Mouse (Mus musculus): ENCODE measurements at regions not wholly inside any gene's neighbourhood (a gene's known extent, or its start where the extent isn't known, plus 50 kb on each side); places are given as distances from the start of the nearest gene placed in this dataset.

DNA sequence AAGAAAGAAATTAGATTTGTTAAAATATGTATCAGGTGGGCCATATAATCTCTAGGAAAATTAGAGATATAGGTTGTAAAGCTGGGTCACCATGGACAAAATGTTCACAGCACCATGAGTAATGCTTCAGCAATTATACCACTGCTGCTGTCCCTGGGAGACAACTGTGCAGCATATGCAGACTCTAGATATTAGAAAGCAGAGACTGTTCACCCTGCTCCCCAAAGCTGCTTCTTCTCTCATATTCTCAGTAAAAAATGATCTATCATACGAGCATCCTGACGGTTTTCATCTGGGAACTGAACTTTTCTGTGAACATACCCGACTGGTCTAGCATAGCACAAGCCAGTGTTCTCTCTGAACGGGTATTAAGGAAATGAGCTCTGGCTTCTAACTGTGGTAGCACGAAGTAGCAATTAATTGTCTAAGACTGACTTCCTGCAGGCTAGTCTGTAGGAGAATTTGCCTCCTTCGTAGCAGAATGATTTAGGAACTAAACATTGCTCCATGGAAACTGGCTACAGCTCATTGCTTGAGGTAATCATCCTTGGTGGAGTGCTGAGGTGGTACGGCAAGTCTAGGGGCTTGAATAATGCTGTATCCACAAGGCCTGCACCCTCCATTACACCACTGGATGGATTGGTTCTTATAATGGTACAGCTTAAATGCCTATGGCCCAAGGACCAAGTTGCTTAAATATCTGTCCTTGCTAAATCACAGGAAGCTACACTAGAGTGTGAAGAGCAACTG, 305.9 kb downstream of the Otol1 start:
- WGBS, result 53% methylated on average over 7 of the region's 7 CpGs

DNA sequence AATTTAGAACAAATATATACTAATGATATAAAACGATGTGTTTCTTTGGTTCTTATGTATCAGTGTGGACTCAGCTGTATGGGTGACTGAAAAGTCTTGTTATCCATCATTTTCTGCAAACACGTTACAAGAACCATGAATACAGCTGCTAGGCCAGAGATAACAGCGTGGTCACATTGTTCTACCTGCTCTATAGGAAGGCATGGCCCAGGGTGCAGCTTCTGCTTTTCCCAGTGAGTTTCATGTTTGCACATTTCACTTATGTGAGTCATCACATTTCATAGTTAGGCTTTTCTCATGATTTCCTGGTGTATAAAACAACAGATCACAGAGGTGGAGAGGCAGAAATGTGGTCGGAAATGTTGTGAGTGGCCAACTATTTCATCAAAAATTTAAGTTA, 306.8 kb downstream of the Otol1 start:
- WGBS, result 85% methylated on average over 4 of the region's 4 CpGs
- Histone ChIP-seq H3K4me2 (no peak overlapping the region), H3K4me3 (no peak overlapping the region), H3K4me1 (replicated peaks) (no peaks in the 10 kb centered on the region), H3K9me3 (no peaks in the 10 kb centered on the region), H3K27ac (replicated peaks) (no peak overlapping the region), H3K9ac (no peak overlapping the region), H3K27me3 (no peaks in the 10 kb centered on the region), H3K36me3 (no peaks in the 10 kb centered on the region)
- ATAC-seq (ENCODE audit: low read depth), result no peak

More for the DNA sequence above, 305.9 kb downstream of the Otol1 start:
- no peaks in the 10 kb centered on the region for H3K9me3 ChIP-seq
- no peak overlapping the region for H3K4me3 ChIP-seq
- no peaks in the 10 kb centered on the region for H3K36me3 ChIP-seq
- no peak overlapping the region for H3K9ac ChIP-seq
- ATAC-seq (ENCODE audit: low read depth), result peak; percentile 63; the same call in 1 of the 2 replicates
- no peak overlapping the region for H3K4me2 ChIP-seq
- H3K4me1 ChIP-seq (replicated peaks), result no peaks in the 10 kb centered on the region
- no peak overlapping the region for H3K27ac ChIP-seq (replicated peaks)
- no peaks in the 10 kb centered on the region for H3K27me3 ChIP-seq

DNA sequence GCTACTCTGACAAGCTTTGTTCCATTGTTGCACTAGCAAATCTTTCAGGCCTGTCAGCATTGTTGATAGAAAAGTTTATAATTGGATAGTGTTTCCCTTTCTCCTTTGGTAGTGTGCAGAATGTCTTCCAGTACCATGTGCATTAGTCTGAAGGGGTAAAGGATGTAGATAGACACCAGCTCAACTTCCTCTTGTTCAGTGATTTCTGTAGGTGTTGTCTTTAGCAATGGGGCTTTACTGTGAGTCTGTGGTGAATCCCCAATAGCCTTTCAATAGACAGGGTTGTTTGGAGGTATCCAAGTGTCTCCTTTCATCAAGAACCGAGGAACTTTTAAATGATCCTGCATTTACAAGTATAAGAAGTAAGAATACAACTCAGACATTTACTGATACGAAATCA, 311.0 kb downstream of the Otol1 start:
- no peak overlapping the region for H3K4me3 ChIP-seq
- no peak overlapping the region for H3K4me2 ChIP-seq
- no peaks in the 10 kb centered on the region for H3K27me3 ChIP-seq
- H3K9me3 ChIP-seq, result no peaks in the 10 kb centered on the region
- no peaks in the 10 kb centered on the region for H3K4me1 ChIP-seq (replicated peaks)
- ATAC-seq (ENCODE audit: low read depth), result no peak
- 88% methylated on average over 2 of the region's 2 CpGs for WGBS
- no peak overlapping the region for H3K9ac ChIP-seq
- H3K27ac ChIP-seq (replicated peaks), result no peak overlapping the region
- no peaks in the 10 kb centered on the region for H3K36me3 ChIP-seq

DNA sequence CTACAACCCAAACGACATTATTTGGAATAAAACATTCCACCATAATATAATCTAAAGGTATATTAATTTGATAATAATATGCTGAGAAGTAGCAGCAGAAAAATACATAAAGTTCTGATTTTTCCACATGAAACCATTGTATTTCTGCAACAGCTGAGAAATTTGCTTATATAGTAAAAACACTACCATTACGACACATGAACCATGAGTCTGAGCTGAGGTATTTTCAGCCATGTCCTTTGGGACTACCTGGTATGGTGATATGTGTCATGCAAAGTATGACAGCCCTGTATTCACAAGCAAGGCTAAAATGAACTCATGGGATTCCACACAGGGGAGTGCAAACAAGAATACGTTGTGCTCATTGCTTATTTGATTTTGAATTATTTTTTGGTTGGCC, 311.7 kb downstream of the Otol1 start:
- Histone ChIP-seq H3K9me3 (no peaks in the 10 kb centered on the region), H3K4me3 (no peak overlapping the region), H3K27me3 (no peaks in the 10 kb centered on the region), H3K36me3 (no peaks in the 10 kb centered on the region), H3K9ac (no peak overlapping the region), H3K27ac (replicated peaks) (no peak overlapping the region), H3K4me2 (no peak overlapping the region), H3K4me1 (replicated peaks) (no peaks in the 10 kb centered on the region)
- 82% methylated on average over 3 of the region's 3 CpGs for WGBS
- no peak for ATAC-seq (ENCODE audit: low read depth)

DNA sequence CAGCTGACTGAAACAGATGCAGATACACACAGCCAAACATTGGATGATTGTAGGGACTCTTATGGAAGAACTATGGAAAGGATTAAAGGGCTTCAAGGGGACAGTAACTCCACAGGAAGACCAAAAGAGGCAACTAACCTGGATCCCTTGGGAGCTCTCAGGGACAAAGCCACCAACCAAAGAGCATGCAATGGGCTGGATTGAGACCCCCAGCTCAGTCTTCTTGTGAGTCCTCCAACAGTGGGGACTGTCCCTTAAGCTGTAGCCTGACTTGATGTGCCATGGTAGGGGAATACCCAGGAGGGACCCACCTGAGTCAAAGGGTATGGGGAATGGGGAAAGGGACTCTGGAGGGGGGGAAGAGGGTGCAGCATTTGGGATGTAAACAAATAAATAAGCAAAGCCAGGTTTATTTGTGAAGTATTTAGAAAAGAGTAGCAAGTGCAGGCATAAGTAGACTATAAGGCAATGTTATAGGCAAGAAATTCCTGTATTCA, 313.8 kb downstream of the Otol1 start:
- Histone ChIP-seq H3K9me3 (no peaks in the 10 kb centered on the region), H3K4me2 (no peak overlapping the region), H3K4me1 (replicated peaks) (no peaks in the 10 kb centered on the region), H3K4me3 (no peak overlapping the region), H3K36me3 (no peaks in the 10 kb centered on the region), H3K27ac (replicated peaks) (no peak overlapping the region), H3K9ac (no peak overlapping the region), H3K27me3 (no peaks in the 10 kb centered on the region)
- ATAC-seq (ENCODE audit: low read depth), result no peak

DNA sequence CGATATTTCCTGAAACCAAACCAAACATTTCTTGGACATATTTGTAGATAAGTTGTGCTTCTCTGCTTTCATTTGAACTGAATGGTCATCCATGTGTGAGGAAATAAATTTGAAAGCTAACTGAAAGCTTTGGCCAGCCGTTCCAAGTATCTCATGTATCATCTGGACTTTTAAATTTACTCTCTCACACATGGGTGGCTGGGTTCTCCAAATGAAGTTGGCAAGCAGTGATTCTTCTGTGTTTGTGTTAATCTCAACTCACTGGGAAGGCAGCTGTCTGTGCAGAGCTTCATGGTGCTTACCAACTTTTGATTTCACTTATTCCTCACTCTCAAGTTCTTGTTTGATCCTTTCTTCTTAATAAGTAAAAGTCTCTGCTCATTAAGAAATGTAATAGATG, 317.3 kb downstream of the Otol1 start:
- Histone ChIP-seq H3K4me1 (replicated peaks) (no peaks in the 10 kb centered on the region), H3K9me3 (no peaks in the 10 kb centered on the region), H3K4me3 (no peak overlapping the region), H3K27me3 (no peaks in the 10 kb centered on the region), H3K27ac (replicated peaks) (no peak overlapping the region), H3K9ac (no peak overlapping the region), H3K4me2 (no peak overlapping the region), H3K36me3 (no peaks in the 10 kb centered on the region)
- WGBS, result 86% methylated on average over 2 of the region's 2 CpGs
- no peak for ATAC-seq (ENCODE audit: low read depth)
